Comparison of ENCODE assay signal across 8 mouse cellular contexts in the genomic region with DNA sequence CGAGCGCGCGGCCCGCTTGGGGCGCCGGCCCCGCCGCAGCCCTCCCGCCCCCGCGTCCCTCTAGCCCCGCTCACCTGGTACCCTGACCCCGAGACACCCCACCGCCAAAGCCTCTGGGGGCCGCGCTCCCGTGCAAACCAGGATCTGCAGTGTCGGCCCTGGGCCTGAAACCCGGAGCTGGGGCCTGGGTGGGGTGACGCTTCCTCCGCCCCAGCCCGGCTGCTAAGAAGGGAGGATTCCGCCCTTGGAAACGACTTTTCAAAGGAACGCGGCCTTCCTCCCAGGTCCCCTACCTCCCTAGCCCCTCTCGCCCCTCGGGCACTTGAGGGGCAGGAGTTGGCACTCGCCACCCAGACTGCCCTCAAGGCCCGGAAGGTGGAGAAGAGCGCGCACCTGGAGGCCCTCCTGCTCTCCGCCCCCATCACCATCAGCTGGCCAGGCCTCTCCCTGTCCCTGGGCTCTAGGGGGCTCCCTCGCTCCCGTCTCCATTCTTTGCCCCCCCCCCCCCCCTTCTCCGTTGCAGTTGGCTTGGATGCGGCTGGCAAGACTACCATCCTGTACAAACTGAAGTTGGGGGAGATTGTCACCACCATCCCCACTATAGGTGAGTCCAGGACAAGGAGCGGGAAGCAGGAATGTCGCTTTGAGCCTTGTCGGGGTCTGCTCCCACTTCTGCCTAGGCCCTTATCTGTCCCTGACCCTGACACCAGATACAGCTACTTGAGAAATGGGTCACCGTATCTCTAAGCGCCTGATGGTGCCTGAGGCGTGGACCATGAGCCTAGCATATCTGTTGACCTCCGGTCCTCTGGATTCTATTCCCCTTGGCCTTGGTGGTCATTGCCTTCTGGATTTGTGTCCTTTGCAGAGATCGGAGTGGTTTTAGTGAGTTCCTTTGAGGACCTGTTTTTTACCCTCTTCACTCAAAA. TPM values are rescaled to one million over a fixed set of nuclear protein-coding genes. Genes with fewer than 3 reads are reported as not detected.
DNase-seq lines count a peak whose midpoint lies in the region; ATAC-seq lines count a peak whose summit lies in the region.

No protein-coding gene starts in this region.

- peak; percentile 41 for ATAC-seq in embryonic facial prominence, embryonic 15.5 days (ENCODE audit: insufficient number of reproducible peaks, low FRiP score, low TSS enrichment, low read depth)
- peak; percentile 57 for ATAC-seq in heart, embryonic 14.5 days (ENCODE audit: insufficient number of reproducible peaks, insufficient read depth, low FRiP score, low read depth)
- ATAC-seq in neural tube, embryonic 15.5 days (ENCODE audit: low FRiP score): peak; percentile 56

- peak overlapping the region; percentile 64 for H3K4me2 ChIP-seq in embryonic facial prominence, embryonic 15.5 days (replicated peaks)
- H3K4me2 ChIP-seq in heart, embryonic 14.5 days (ENCODE audit: low read length): peak overlapping the region; percentile 67
- H3K4me2 ChIP-seq in neural tube, embryonic 15.5 days: peak overlapping the region; percentile 68

- H3K27ac ChIP-seq in embryonic facial prominence, embryonic 15.5 days (replicated peaks): peak overlapping the region; percentile 85
- H3K27ac ChIP-seq in heart, embryonic 14.5 days (replicated peaks in 1 of 2; ENCODE audit: control insufficient read depth in 1 of 2, insufficient read depth in 1 of 2, low read depth in 2 of 2, low read length in 2 of 2): peak overlapping the region; percentile 68 to 80
- H3K27ac ChIP-seq in neural tube, embryonic 15.5 days (replicated peaks): peak overlapping the region; percentile 82

- peaks cover 32% of the 10 kb centered on the region for H3K36me3 ChIP-seq in embryonic facial prominence, embryonic 15.5 days
- peaks cover 27% of the 10 kb centered on the region for H3K36me3 ChIP-seq in heart, embryonic 14.5 days (ENCODE audit: control insufficient read depth, insufficient read depth, low read length)
- peaks cover 15% of the 10 kb centered on the region for H3K36me3 ChIP-seq in neural tube, embryonic 15.5 days

- no peaks in the 10 kb centered on the region for H3K9me3 ChIP-seq in embryonic facial prominence, embryonic 15.5 days (replicated peaks)
- H3K9me3 ChIP-seq in heart, embryonic 14.5 days (ENCODE audit: control insufficient read depth, low read length): no peaks in the 10 kb centered on the region
- no peaks in the 10 kb centered on the region for H3K9me3 ChIP-seq in neural tube, embryonic 15.5 days (replicated peaks)

- peak overlapping the region; percentile 69 for H3K4me3 ChIP-seq in embryonic facial prominence, embryonic 15.5 days (replicated peaks)
- H3K4me3 ChIP-seq in heart, embryonic 14.5 days (ENCODE audit: control insufficient read depth in 1 of 2, insufficient read depth in 1 of 2, low read depth in 1 of 2, low read length in 2 of 2): peak overlapping the region; percentile 93 to 98
- H3K4me3 ChIP-seq in neural tube, embryonic 15.5 days (replicated peaks): peak overlapping the region; percentile 86

- H3K4me1 ChIP-seq in embryonic facial prominence, embryonic 15.5 days: peaks cover 44% of the 10 kb centered on the region
- peaks cover 21 to 38% of the 10 kb centered on the region in 2 experiments for H3K4me1 ChIP-seq in heart, embryonic 14.5 days (ENCODE audit: control insufficient read depth in 2 of 2, insufficient read depth in 2 of 2, low read length in 2 of 2)
- H3K4me1 ChIP-seq in neural tube, embryonic 15.5 days: peaks cover 54% of the 10 kb centered on the region

- DNase-seq in A20 (ENCODE audit: low read depth, low spot score): peak; percentile 83
- DNase-seq in adrenal gland, postnatal 25 days: peak; percentile 52
- peak; percentile 66 for DNase-seq in kidney, postnatal 14 days
- DNase-seq in lung, adult 18-20 months: peak; percentile 62 to 72
- DNase-seq in thymus, adult 18-20 months: peak; percentile 50 to 58

- peak overlapping the region; percentile 77 for H3K9ac ChIP-seq in embryonic facial prominence, embryonic 15.5 days
- peak overlapping the region; percentile 97 for H3K9ac ChIP-seq in heart, embryonic 14.5 days (ENCODE audit: low read length)
- H3K9ac ChIP-seq in neural tube, embryonic 15.5 days (replicated peaks): peak overlapping the region; percentile 99

- no peaks in the 10 kb centered on the region for H3K27me3 ChIP-seq in embryonic facial prominence, embryonic 15.5 days
- H3K27me3 ChIP-seq in heart, embryonic 14.5 days (ENCODE audit: control insufficient read depth, insufficient read depth, low read length): no peaks in the 10 kb centered on the region
- H3K27me3 ChIP-seq in neural tube, embryonic 15.5 days (replicated peaks): no peaks in the 10 kb centered on the region

- WGBS in embryonic facial prominence, embryonic 15.5 days: 8% methylated on average over 45 of the region's 46 CpGs
- 4% methylated on average over 46 of the region's 46 CpGs for WGBS in heart, embryonic 14.5 days
- 12% methylated on average over 41 of the region's 46 CpGs for WGBS in neural tube, embryonic 15.5 days

RNA-seq across cellular contexts. Expression of a gene that starts 0.7 kb away (rescaled TPM):
- 156 and 169 TPM in 2 replicates for total RNA-seq in adrenal gland, postnatal 25 days (2021)
- 419 and 430 TPM in 2 replicates for polyA plus RNA-seq in embryonic facial prominence, embryonic 15.5 days (2015; fragmentation: Nextera tagmentation; extraction: Ambion mirVana)
- 239 and 250 TPM in 2 replicates for polyA plus RNA-seq in heart, embryonic 14.5 days (2014; fragmentation: Nextera tagmentation; extraction: Ambion mirVana)
- polyA plus RNA-seq in neural tube, embryonic 15.5 days (2015; fragmentation: Nextera tagmentation; extraction: Ambion mirVana): 429 and 444 TPM in 2 replicates

RNA-seq across cellular contexts. Expression of a gene that starts 3.6 kb away (rescaled TPM):
- not detected in 2 replicates for total RNA-seq in adrenal gland, postnatal 25 days (2021)
- not detected in 2 replicates for polyA plus RNA-seq in embryonic facial prominence, embryonic 15.5 days (2015; fragmentation: Nextera tagmentation; extraction: Ambion mirVana)
- polyA plus RNA-seq in heart, embryonic 14.5 days (2014; fragmentation: Nextera tagmentation; extraction: Ambion mirVana): not detected in 2 replicates
- polyA plus RNA-seq in neural tube, embryonic 15.5 days (2015; fragmentation: Nextera tagmentation; extraction: Ambion mirVana): not detected in 2 replicates

RNA-seq across cellular contexts. Expression of a gene that starts 4.2 kb away (rescaled TPM):
- 15.7 and 16.5 TPM in 2 replicates for total RNA-seq in adrenal gland, postnatal 25 days (2021)
- 9.6 and 10.5 TPM in 2 replicates for polyA plus RNA-seq in embryonic facial prominence, embryonic 15.5 days (2015; fragmentation: Nextera tagmentation; extraction: Ambion mirVana)
- polyA plus RNA-seq in heart, embryonic 14.5 days (2014; fragmentation: Nextera tagmentation; extraction: Ambion mirVana): 4.6 and 4.9 TPM in 2 replicates
- polyA plus RNA-seq in neural tube, embryonic 15.5 days (2015; fragmentation: Nextera tagmentation; extraction: Ambion mirVana): 11.0 and 12.8 TPM in 2 replicates

RNA-seq across cellular contexts. Expression of a gene that starts 25.1 kb away (rescaled TPM):
- total RNA-seq in adrenal gland, postnatal 25 days (2021): not detected in 2 replicates
- not detected in 2 replicates for polyA plus RNA-seq in embryonic facial prominence, embryonic 15.5 days (2015; fragmentation: Nextera tagmentation; extraction: Ambion mirVana)
- polyA plus RNA-seq in heart, embryonic 14.5 days (2014; fragmentation: Nextera tagmentation; extraction: Ambion mirVana): not detected in 2 replicates
- not detected in 2 replicates for polyA plus RNA-seq in neural tube, embryonic 15.5 days (2015; fragmentation: Nextera tagmentation; extraction: Ambion mirVana)

RNA-seq across cellular contexts. Expression of a gene that starts 26.2 kb away (rescaled TPM):
- 25.5 and 29.3 TPM in 2 replicates for total RNA-seq in adrenal gland, postnatal 25 days (2021)
- polyA plus RNA-seq in embryonic facial prominence, embryonic 15.5 days (2015; fragmentation: Nextera tagmentation; extraction: Ambion mirVana): 20.6 and 23.3 TPM in 2 replicates
- 15.6 and 18.2 TPM in 2 replicates for polyA plus RNA-seq in heart, embryonic 14.5 days (2014; fragmentation: Nextera tagmentation; extraction: Ambion mirVana)
- 21.1 and 21.3 TPM in 2 replicates for polyA plus RNA-seq in neural tube, embryonic 15.5 days (2015; fragmentation: Nextera tagmentation; extraction: Ambion mirVana)

Comparison
In these comparisons a context has a peak if more than half of its experiments do, and no peak if none do; other contexts are left out.
1. Peak in every context shown above with its lines: DNase-seq, ATAC-seq, H3K4me3 ChIP-seq and H3K27ac ChIP-seq.